Mouse (Mus musculus): ENCODE results near the gene Pfkfb4. TPM values are rescaled to one million over a fixed set of nuclear protein-coding genes. Genes with fewer than 3 reads are reported as not detected.

Gene Pfkfb4
- polyA plus RNA-seq, 1 experiment, result 10.6 TPM

GRCm38 (mm10) chr9:109008994-109009635 is 17.5 kb downstream of the Pfkfb4 start:
- TF ChIP-seq CTCF (conservative IDR thresholded peaks at IDR 0.05; ENCODE audit: insufficient read depth, insufficient read length, low read depth, low read length) (no peak), POLR2A (IDR thresholded peaks at IDR 0.05; ENCODE audit: low read depth, low read length) (no peak)
- no peak overlapping the region for H3K27ac ChIP-seq (ENCODE audit: insufficient read depth, low read depth, low read length)
- H3K4me1 ChIP-seq (ENCODE audit: control insufficient read depth, insufficient read depth, low read length), result no peaks in the 10 kb centered on the region
- H3K4me3 ChIP-seq (ENCODE audit: insufficient read depth, low read depth, low read length), result no peak overlapping the region
- WGBS, result 66% methylated on average over 10 of the region's 10 CpGs
- H3K27me3 ChIP-seq (replicated peaks; ENCODE audit: control insufficient read depth, insufficient read depth, low read length), result no peaks in the 10 kb centered on the region
- no peaks in the 10 kb centered on the region for H3K36me3 ChIP-seq (ENCODE audit: control insufficient read depth, insufficient read depth, low read length)
- DNase-seq, result no peak

GRCm38 (mm10) chr9:109009636-109010315 is 18.2 kb downstream of the Pfkfb4 start:
- Histone ChIP-seq H3K36me3 (ENCODE audit: control insufficient read depth, insufficient read depth, low read length) (no peaks in the 10 kb centered on the region), H3K27me3 (replicated peaks; ENCODE audit: control insufficient read depth, insufficient read depth, low read length) (no peaks in the 10 kb centered on the region), H3K4me3 (ENCODE audit: insufficient read depth, low read depth, low read length) (no peak overlapping the region), H3K4me1 (ENCODE audit: control insufficient read depth, insufficient read depth, low read length) (no peaks in the 10 kb centered on the region), H3K27ac (ENCODE audit: insufficient read depth, low read depth, low read length) (no peak overlapping the region)
- WGBS, result 58% methylated on average over 17 of the region's 17 CpGs
- no peak for DNase-seq
- no peak for TF ChIP-seq CTCF (conservative IDR thresholded peaks at IDR 0.05; ENCODE audit: insufficient read depth, insufficient read length, low read depth, low read length)
- no peak for TF ChIP-seq POLR2A (IDR thresholded peaks at IDR 0.05; ENCODE audit: low read depth, low read length)

DNA sequence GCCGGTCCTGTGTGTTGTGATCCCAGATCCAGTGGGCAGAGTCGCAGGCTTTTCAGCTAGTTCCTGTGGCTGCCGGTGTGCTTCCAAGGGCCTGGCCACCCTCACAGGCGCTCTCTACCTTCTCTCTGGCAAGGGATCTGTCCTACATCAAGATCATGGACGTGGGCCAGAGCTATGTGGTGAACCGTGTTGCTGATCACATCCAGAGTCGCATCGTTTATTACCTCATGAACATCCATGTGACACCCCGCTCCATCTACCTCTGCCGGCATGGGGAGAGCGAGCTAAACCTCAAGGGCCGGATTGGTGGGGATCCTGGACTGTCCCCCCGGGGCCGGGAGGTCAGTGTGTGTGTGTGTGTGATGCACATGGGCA is 18.7 kb downstream of the Pfkfb4 start:
- WGBS, result 84% methylated on average over 14 of the region's 14 CpGs
- no peaks in the 10 kb centered on the region for H3K36me3 ChIP-seq (ENCODE audit: control insufficient read depth, insufficient read depth, low read length)
- no peak for DNase-seq
- H3K27ac ChIP-seq (ENCODE audit: insufficient read depth, low read depth, low read length), result no peak overlapping the region
- H3K27me3 ChIP-seq (replicated peaks; ENCODE audit: control insufficient read depth, insufficient read depth, low read length), result no peaks in the 10 kb centered on the region
- TF ChIP-seq POLR2A (IDR thresholded peaks at IDR 0.05; ENCODE audit: low read depth, low read length) (no peak), CTCF (conservative IDR thresholded peaks at IDR 0.05; ENCODE audit: insufficient read depth, insufficient read length, low read depth, low read length) (no peak)
- no peaks in the 10 kb centered on the region for H3K4me1 ChIP-seq (ENCODE audit: control insufficient read depth, insufficient read depth, low read length)
- no peak overlapping the region for H3K4me3 ChIP-seq (ENCODE audit: insufficient read depth, low read depth, low read length)

DNA sequence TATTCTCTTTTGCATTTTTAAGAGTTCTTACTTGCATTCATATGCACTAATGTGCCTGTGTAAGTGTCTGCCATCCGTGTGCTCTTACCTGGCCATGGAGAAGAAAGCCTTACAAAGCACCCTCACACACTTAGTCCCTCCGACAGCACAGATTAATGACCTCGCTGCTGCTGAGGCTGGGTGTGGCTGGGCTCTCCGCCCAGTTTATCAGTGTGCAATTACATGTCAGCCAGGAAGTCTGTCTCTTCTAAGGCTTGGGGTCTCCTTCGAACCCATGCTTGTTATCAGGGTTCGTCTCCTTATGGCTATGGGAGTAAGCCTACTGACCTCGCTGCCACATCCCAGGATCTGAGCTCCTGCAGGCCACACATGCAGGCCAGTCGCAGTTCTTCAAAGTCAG is 23.8 kb downstream of the Pfkfb4 start:
- Histone ChIP-seq H3K4me3 (ENCODE audit: insufficient read depth, low read depth, low read length) (no peak overlapping the region), H3K27me3 (replicated peaks; ENCODE audit: control insufficient read depth, insufficient read depth, low read length) (no peaks in the 10 kb centered on the region), H3K27ac (ENCODE audit: insufficient read depth, low read depth, low read length) (no peak overlapping the region), H3K4me1 (ENCODE audit: control insufficient read depth, insufficient read depth, low read length) (no peaks in the 10 kb centered on the region), H3K36me3 (ENCODE audit: control insufficient read depth, insufficient read depth, low read length) (no peaks in the 10 kb centered on the region)
- DNase-seq, result no peak
- WGBS, result 69% methylated on average over 8 of the region's 8 CpGs
- no peak for TF ChIP-seq POLR2A (IDR thresholded peaks at IDR 0.05; ENCODE audit: low read depth, low read length)
- TF ChIP-seq CTCF (conservative IDR thresholded peaks at IDR 0.05; ENCODE audit: insufficient read depth, insufficient read length, low read depth, low read length), result no peak

DNA sequence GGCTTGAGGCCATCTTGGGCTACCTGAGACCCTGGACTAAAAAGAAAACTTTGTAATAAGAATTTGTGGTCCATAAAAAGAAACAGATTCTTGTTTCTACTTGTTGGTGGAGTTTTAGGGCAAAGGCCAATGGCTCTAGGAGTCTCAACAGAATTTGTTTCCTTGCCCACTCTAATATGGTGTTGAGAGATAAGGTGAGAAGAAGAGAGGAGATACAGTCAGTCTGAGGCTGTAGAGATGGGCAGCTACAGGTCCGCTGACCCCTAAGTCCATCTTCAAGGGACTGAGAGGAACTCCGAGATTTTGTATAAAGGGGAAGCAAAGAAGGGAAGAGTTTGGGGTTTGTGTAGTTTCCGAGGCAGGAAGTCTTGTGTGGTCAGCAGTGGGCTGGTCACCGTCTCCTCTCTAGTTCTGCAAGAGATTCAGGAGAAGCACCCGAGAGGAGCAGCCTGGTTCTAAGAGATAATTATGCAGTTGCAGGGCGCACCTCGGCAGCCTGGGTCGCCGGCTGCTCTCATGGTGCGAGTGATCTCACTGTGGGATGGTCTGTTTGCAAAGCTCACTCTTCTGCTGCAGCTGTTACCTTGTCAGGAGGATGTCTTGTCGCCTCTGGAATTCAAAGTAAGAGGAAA is 25.5 kb downstream of the Pfkfb4 start:
- Histone ChIP-seq H3K27me3 (replicated peaks; ENCODE audit: control insufficient read depth, insufficient read depth, low read length) (no peaks in the 10 kb centered on the region), H3K4me3 (ENCODE audit: insufficient read depth, low read depth, low read length) (no peak overlapping the region), H3K4me1 (ENCODE audit: control insufficient read depth, insufficient read depth, low read length) (no peaks in the 10 kb centered on the region), H3K27ac (ENCODE audit: insufficient read depth, low read depth, low read length) (no peak overlapping the region), H3K36me3 (ENCODE audit: control insufficient read depth, insufficient read depth, low read length) (no peaks in the 10 kb centered on the region)
- TF ChIP-seq POLR2A (IDR thresholded peaks at IDR 0.05; ENCODE audit: low read depth, low read length), result no peak
- no peak for TF ChIP-seq CTCF (conservative IDR thresholded peaks at IDR 0.05; ENCODE audit: insufficient read depth, insufficient read length, low read depth, low read length)
- no peak for DNase-seq
- WGBS, result 73% methylated on average over 11 of the region's 11 CpGs

DNA sequence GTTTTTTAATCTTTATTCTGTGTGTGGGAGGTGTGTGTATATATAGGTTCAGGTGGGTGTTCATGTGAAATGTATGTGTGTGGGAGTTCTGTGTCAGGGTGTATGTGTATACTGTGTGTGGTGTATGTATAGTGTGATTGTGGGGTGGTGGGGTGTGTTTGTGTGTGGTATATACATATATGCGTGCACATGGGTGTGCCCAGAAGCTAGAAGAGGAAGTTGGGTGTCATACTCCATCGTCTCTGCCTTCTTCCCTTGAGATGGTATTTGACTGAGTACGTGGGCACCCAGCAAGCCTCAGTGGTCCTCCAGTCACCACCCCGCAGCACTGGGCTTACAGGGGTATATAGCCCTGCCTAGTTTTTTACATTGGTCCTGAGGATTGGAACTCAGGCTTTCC is 29.9 kb downstream of the Pfkfb4 start:
- no peak overlapping the region for H3K27ac ChIP-seq (ENCODE audit: insufficient read depth, low read depth, low read length)
- no peaks in the 10 kb centered on the region for H3K4me1 ChIP-seq (ENCODE audit: control insufficient read depth, insufficient read depth, low read length)
- H3K27me3 ChIP-seq (replicated peaks; ENCODE audit: control insufficient read depth, insufficient read depth, low read length), result no peaks in the 10 kb centered on the region
- TF ChIP-seq POLR2A (IDR thresholded peaks at IDR 0.05; ENCODE audit: low read depth, low read length), result no peak
- DNase-seq, result no peak
- WGBS, result 83% methylated on average over 4 of the region's 4 CpGs
- no peak overlapping the region for H3K4me3 ChIP-seq (ENCODE audit: insufficient read depth, low read depth, low read length)
- no peaks in the 10 kb centered on the region for H3K36me3 ChIP-seq (ENCODE audit: control insufficient read depth, insufficient read depth, low read length)

DNA sequence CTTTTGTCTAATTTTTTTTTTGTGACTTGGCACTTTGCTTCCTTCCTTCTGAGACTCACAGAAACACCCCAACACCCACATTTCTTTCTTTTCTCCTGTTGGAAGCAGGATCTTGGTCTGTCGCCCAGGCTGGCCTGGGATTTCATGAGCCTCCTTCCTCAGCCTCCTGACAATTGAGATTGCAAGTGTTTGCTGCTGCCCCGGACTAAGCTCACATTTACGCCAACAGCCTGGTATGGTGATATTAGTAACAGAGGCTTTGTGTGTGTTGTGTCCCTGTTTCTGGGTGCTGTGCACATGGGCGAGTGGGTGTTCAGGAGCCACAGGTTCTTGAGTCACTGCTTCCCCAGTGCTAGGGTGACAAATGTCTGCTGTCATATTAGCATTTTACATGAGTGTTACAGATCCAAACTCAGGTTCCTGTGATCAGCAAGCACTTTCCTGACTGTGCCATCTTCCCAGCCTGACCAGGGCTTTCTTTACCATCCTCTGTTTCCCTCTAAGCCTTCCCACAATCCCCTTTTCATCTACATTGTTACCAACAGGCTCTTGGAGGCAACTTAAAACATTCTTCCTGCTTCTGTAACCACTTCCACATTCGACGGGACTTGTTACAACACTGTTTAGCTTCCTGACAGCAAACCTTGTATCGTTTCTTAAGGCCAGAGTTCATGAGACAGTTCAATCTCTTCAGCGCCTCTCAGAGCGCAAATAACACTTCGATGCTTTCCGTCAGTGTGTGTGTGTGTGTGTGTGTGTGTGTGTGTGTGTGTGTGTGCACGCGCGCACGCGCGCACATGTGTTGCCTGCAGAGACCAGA is 31.5 kb downstream of the Pfkfb4 start:
- no peak overlapping the region for H3K4me3 ChIP-seq (ENCODE audit: insufficient read depth, low read depth, low read length)
- DNase-seq, result no peak
- H3K27me3 ChIP-seq (replicated peaks; ENCODE audit: control insufficient read depth, insufficient read depth, low read length), result no peaks in the 10 kb centered on the region
- 84% methylated on average over 17 of the region's 17 CpGs for WGBS
- H3K4me1 ChIP-seq (ENCODE audit: control insufficient read depth, insufficient read depth, low read length), result no peaks in the 10 kb centered on the region
- no peak overlapping the region for H3K27ac ChIP-seq (ENCODE audit: insufficient read depth, low read depth, low read length)
- TF ChIP-seq POLR2A (IDR thresholded peaks at IDR 0.05; ENCODE audit: low read depth, low read length) (no peak), CTCF (conservative IDR thresholded peaks at IDR 0.05; ENCODE audit: insufficient read depth, insufficient read length, low read depth, low read length) (no peak)
- H3K36me3 ChIP-seq (ENCODE audit: control insufficient read depth, insufficient read depth, low read length), result no peaks in the 10 kb centered on the region
